Mouse (Mus musculus): ENCODE data around the gene Pdss2. TPM values are rescaled to one million over a fixed set of nuclear protein-coding genes. Genes with fewer than 3 reads are reported as not detected.

Pdss2 gene
- polyA plus RNA-seq, 1 experiment from 2014 or later = 9.7 TPM

DNA sequence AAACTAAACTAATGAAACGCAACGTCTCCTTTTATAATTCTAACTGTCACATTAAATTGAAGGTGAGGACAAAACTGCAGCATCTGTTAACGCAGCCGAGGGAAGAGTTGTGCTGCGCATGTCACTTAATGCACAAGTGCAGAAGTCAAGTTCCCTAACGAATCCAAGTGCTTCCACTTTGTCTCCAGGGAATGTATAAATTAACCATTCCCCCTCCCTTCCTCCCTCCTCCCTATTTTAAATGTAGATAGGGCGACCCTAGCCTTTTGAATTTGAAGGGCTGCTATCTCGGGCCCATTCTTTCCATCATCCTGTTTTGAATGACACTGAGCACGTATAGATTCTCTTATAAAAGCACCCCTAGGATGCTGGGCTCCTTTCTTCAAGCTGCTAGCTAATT lies 256.2 kb downstream of the Pdss2 start:
- H3K4me2 ChIP-seq = peak overlapping the region; percentile 83
- H3K9ac ChIP-seq = peak overlapping the region; percentile 98
- H3K9me3 ChIP-seq = no peaks in the 10 kb centered on the region
- peaks cover 33% of the 10 kb centered on the region for H3K4me1 ChIP-seq
- no peaks in the 10 kb centered on the region for H3K27me3 ChIP-seq (replicated peaks)
- ATAC-seq (ENCODE audit: extremely low read depth, insufficient number of reproducible peaks, low FRiP score, low TSS enrichment) = no peak
- 11% methylated on average over 9 of the region's 9 CpGs for WGBS
- peak overlapping the region; percentile 96 for H3K27ac ChIP-seq (replicated peaks)
- H3K4me3 ChIP-seq = peak overlapping the region; percentile 88
- H3K36me3 ChIP-seq = no peaks in the 10 kb centered on the region

- no peak for ATAC-seq (ENCODE audit: extremely low read depth, insufficient number of reproducible peaks, low FRiP score, low TSS enrichment)
- Histone ChIP-seq H3K36me3 (no peaks in the 10 kb centered on the region), H3K9me3 (no peaks in the 10 kb centered on the region), H3K4me1 (peaks cover 39% of the 10 kb centered on the region), H3K27ac (replicated peaks) (peak overlapping the region; percentile 96), H3K4me2 (peak overlapping the region; percentile 83), H3K27me3 (replicated peaks) (no peaks in the 10 kb centered on the region), H3K4me3 (peak overlapping the region; percentile 88), H3K9ac (peak overlapping the region; percentile 98)
- under 1% methylated on average over 41 of the region's 42 CpGs for WGBS
These were observed 256.8 kb downstream of the Pdss2 start for GRCm38 (mm10) chr10:43477865-43478681.

GRCm38 (mm10) chr10:43478751-43479435 lies 257.6 kb downstream of the Pdss2 start, which contains the start of gene Bend3:
TSS of gene Bend3 (plus strand) at chr10:43478831.
- Histone ChIP-seq H3K36me3 (no peaks in the 10 kb centered on the region), H3K9me3 (no peaks in the 10 kb centered on the region), H3K9ac (peak within 1 kb of the TSS; percentile 98), H3K4me1 (peaks cover 47% of the 10 kb centered on the region), H3K4me2 (peak within 1 kb of the TSS; percentile 83), H3K27me3 (replicated peaks) (no peaks in the 10 kb centered on the region), H3K27ac (replicated peaks) (peak within 1 kb of the TSS; percentile 96), H3K4me3 (peak within 1 kb of the TSS; percentile 88)
- under 1% methylated on average over 63 of the region's 101 CpGs for WGBS
- ATAC-seq (ENCODE audit: extremely low read depth, insufficient number of reproducible peaks, low FRiP score, low TSS enrichment) = peak; percentile 47; the same call in 1 of the 2 replicates

DNA sequence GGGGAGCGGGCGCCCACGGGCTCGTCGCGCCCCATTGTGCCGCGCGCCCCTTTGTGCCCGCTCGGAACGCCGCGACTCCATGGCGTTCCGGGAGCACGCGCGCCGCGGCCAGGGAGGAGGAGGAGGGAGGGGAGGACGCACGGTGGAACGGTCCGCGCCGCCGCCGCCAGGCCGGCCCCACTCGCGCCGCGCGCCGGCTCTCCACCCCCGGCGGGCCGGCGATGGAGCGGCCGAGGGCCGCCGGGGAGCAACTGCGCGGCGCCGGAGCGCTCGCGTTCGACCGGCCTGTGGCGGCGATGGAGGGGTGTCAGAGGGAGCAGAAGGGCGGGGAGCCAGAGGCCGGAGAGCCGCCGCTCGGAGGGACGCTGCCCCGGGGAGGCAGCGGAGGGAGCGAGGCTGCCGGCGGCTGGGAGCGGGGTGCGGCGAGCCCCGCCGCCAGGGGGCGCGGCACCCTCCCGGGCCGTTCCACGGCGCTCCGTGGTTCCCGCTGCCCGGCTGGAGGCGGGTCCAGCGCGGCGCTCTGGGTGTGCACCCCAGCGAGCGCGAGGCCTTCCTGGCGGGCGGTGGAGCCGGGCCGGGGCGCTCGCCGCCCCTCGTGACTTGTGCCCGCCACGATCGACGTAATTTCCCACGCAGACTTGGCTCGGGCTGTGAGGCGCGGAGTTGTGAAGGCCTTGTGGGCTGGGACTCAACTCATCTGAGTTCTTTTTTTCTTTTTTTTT lies 258.3 kb downstream of the Pdss2 start:
- ATAC-seq (ENCODE audit: extremely low read depth, insufficient number of reproducible peaks, low FRiP score, low TSS enrichment) = peak; percentile 83
- Histone ChIP-seq H3K4me1 (peaks cover 53% of the 10 kb centered on the region), H3K27me3 (replicated peaks) (no peaks in the 10 kb centered on the region), H3K27ac (replicated peaks) (peak overlapping the region; percentile 96), H3K9me3 (no peaks in the 10 kb centered on the region), H3K4me3 (peak overlapping the region; percentile 88), H3K9ac (peak overlapping the region; percentile 98), H3K4me2 (peak overlapping the region; percentile 83), H3K36me3 (no peaks in the 10 kb centered on the region)
- whole genome bisulfite sequencing = under 1% methylated on average over 85 of the region's 103 CpGs

GRCm38 (mm10) chr10:43480227-43480849 lies 259.1 kb downstream of the Pdss2 start:
- Histone ChIP-seq H3K9ac (peak overlapping the region; percentile 98), H3K4me2 (peak overlapping the region; percentile 83), H3K4me1 (peaks cover 58% of the 10 kb centered on the region), H3K27ac (replicated peaks) (peak overlapping the region; percentile 96), H3K27me3 (replicated peaks) (no peaks in the 10 kb centered on the region), H3K36me3 (no peaks in the 10 kb centered on the region), H3K4me3 (peak overlapping the region; percentile 88), H3K9me3 (no peaks in the 10 kb centered on the region)
- WGBS = 13% methylated on average over 13 of the region's 13 CpGs
- ATAC-seq (ENCODE audit: extremely low read depth, insufficient number of reproducible peaks, low FRiP score, low TSS enrichment) = no peak

GRCm38 (mm10) chr10:43481179-43481578 lies 259.9 kb downstream of the Pdss2 start:
- Histone ChIP-seq H3K9me3 (no peaks in the 10 kb centered on the region), H3K9ac (no peak overlapping the region), H3K27me3 (replicated peaks) (no peaks in the 10 kb centered on the region), H3K27ac (replicated peaks) (no peak overlapping the region), H3K4me1 (peaks cover 59% of the 10 kb centered on the region), H3K4me2 (peak overlapping the region; percentile 83), H3K4me3 (no peak overlapping the region), H3K36me3 (no peaks in the 10 kb centered on the region)
- WGBS = 49% methylated on average over 4 of the region's 4 CpGs
- no peak for ATAC-seq (ENCODE audit: extremely low read depth, insufficient number of reproducible peaks, low FRiP score, low TSS enrichment)

DNA sequence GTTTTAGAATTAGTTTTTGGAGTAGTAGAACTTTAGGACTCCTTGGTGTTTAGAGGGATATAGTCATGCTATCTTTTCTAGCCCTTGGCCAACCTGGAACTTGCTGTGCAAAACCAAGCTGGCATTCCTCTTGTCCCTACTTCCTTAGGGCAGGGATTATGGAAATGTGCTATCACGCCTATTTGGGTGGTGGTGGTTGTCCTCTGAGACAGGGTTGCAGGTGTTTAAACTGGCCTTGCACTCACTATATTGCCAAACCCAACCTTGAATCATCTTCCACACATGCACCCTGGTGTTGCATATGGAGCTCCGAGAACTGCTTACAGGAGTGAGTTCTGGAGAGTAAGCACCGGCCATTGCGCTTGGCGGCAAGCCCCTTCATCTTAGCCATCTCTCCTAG lies 260.7 kb downstream of the Pdss2 start:
- Histone ChIP-seq H3K4me1 (peaks cover 57% of the 10 kb centered on the region), H3K36me3 (no peaks in the 10 kb centered on the region), H3K9me3 (no peaks in the 10 kb centered on the region), H3K27me3 (replicated peaks) (no peaks in the 10 kb centered on the region), H3K27ac (replicated peaks) (no peak overlapping the region), H3K9ac (no peak overlapping the region), H3K4me3 (no peak overlapping the region), H3K4me2 (no peak overlapping the region)
- 90% methylated on average over 5 of the region's 5 CpGs for WGBS
- ATAC-seq (ENCODE audit: extremely low read depth, insufficient number of reproducible peaks, low FRiP score, low TSS enrichment) = no peak

GRCm38 (mm10) chr10:43483426-43483995 lies 262.2 kb downstream of the Pdss2 start:
- H3K27me3 ChIP-seq (replicated peaks) = no peaks in the 10 kb centered on the region
- H3K36me3 ChIP-seq = no peaks in the 10 kb centered on the region
- H3K4me1 ChIP-seq = peaks cover 64% of the 10 kb centered on the region
- no peak for ATAC-seq (ENCODE audit: extremely low read depth, insufficient number of reproducible peaks, low FRiP score, low TSS enrichment)
- peak overlapping the region; percentile 66 for H3K9ac ChIP-seq
- H3K4me3 ChIP-seq = peak overlapping the region; percentile 21
- peak overlapping the region; percentile 92 for H3K27ac ChIP-seq (replicated peaks)
- H3K4me2 ChIP-seq = peak overlapping the region; percentile 61
- WGBS = 16% methylated on average over 9 of the region's 9 CpGs
- H3K9me3 ChIP-seq = no peaks in the 10 kb centered on the region

DNA sequence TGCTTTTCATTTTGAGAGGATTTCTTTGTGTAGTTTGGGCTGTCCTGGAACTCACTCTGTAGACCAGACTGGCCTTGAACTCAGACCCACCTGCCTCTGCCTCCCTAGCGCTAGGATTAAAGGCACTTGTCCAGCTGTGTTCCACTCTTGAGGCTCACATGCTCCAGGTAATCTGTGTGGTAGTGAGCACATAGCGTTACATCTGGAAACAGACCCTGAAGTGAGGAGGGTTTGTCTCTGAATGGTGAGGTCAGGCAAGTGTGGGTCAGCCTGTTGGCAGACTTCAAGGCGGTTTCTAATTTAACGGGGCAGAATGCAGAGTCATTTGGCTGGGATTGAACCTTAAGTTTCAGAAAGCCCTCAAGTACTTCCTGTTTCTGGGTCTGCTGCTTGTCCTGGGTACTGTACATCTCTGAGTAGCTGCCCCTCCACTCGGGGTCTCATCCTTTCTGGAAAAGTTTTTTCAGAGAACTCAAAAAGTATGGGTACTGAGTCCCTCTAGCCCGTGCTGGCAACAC lies 264.5 kb downstream of the Pdss2 start:
- H3K4me1 ChIP-seq = peaks cover 79% of the 10 kb centered on the region
- WGBS = 80% methylated on average over 6 of the region's 6 CpGs
- no peak overlapping the region for H3K27ac ChIP-seq (replicated peaks)
- ATAC-seq (ENCODE audit: extremely low read depth, insufficient number of reproducible peaks, low FRiP score, low TSS enrichment) = no peak
- no peaks in the 10 kb centered on the region for H3K36me3 ChIP-seq
- no peak overlapping the region for H3K4me2 ChIP-seq
- H3K9ac ChIP-seq = no peak overlapping the region
- no peak overlapping the region for H3K4me3 ChIP-seq
- H3K9me3 ChIP-seq = no peaks in the 10 kb centered on the region
- no peaks in the 10 kb centered on the region for H3K27me3 ChIP-seq (replicated peaks)

- Histone ChIP-seq H3K9me3 (no peaks in the 10 kb centered on the region), H3K4me3 (no peak overlapping the region), H3K36me3 (no peaks in the 10 kb centered on the region), H3K27me3 (replicated peaks) (no peaks in the 10 kb centered on the region), H3K27ac (replicated peaks) (peak overlapping the region; percentile 36; the same call in 1 of the 2 replicates), H3K4me1 (peaks cover 65% of the 10 kb centered on the region), H3K9ac (no peak overlapping the region), H3K4me2 (no peak overlapping the region)
- 62% methylated on average over 3 of the region's 3 CpGs for WGBS
- no peak for ATAC-seq (ENCODE audit: extremely low read depth, insufficient number of reproducible peaks, low FRiP score, low TSS enrichment)
These were observed 266.2 kb downstream of the Pdss2 start for GRCm38 (mm10) chr10:43487441-43488010.
